8 mouse cellular contexts compared by ENCODE assay signal in the genomic region with DNA sequence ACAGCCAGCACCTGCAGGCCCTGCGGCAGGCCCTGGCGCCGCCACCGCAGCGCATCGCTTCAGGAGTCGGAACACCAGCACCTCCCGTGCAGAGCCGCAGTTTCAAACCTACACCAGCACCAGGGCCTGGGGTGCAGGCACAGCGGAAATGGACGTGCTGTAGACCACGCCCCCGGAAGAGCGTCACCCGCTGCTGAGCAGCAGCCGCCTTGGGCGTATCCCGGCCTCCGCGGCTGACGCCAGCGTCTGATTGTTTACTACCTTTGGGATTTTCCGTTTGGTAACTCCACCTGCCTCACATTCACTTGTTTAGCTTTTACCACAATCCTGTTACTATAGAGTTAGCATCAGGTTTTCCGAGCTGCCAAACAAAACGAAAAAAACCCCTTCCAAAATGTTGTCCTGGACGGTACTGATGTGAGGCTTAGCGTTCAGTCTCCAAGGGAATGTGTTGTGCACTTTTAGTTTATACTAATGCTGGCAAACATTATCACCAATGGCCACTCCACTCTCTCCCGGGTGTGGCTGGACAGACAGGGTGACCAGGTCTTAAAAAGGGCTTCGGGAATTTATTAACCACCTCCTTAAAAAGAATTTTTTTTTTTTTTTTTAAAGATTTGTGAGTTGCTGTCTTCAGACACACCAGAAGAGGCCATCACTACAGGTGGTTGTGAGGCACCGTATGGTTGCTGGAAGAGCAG. TPM values are rescaled to one million over a fixed set of nuclear protein-coding genes. Genes with fewer than 3 reads are reported as not detected.
DNase-seq lines count a peak whose midpoint lies in the region; ATAC-seq and TF ChIP-seq lines count a peak whose summit lies in the region.

Gene Polg2, minus strand, starts transcription at position 150 of the 701 bp plus-strand sequence.

- peak within 1 kb of the TSS; percentile 63 for H3K4me3 ChIP-seq in cortical plate, adult 2 months (ENCODE audit: insufficient read depth, low read length)

- DNase-seq in gastrocnemius, postnatal 10 days, result peak; percentile 88
- peak; percentile 98 for DNase-seq in induced T-regulatory cell, adult 2 months (ENCODE audit: low read depth)
- DNase-seq in left cerebral cortex, adult 9 months (ENCODE audit: low spot score in 2 of 2), result peak; percentile 83 to 90
- peak; percentile 88 for DNase-seq in right cerebral cortex, postnatal 14 days
- DNase-seq in urinary bladder, postnatal 4 days (ENCODE audit: low spot score in 2 of 2), result peak; percentile 86 to 88

- H3K27ac ChIP-seq in cortical plate, adult 2 months (ENCODE audit: insufficient read depth, low read length), result peak within 1 kb of the TSS; percentile 67; the same call in 1 of the 2 replicates

- TF ChIP-seq POLR2A in cortical plate, adult 2 months (IDR thresholded peaks at IDR 0.05; ENCODE audit: extremely low read depth, insufficient read depth, low read length), result peak; percentile 93

- H3K4me1 ChIP-seq in cortical plate, adult 2 months (ENCODE audit: control insufficient read depth, insufficient read depth, low read length), result peaks cover 3% of the 10 kb centered on the region; the same call in 1 of the 2 replicates

- TF ChIP-seq CTCF in cortical plate, adult 2 months (IDR thresholded peaks at IDR 0.05; ENCODE audit: extremely low read depth, insufficient read depth, low read length), result no peak

- peak; percentile 84 for ATAC-seq in activated CD4-positive, CD25-positive, alpha-beta regulatory T cell, adult 4 months
- peak; percentile 87 for ATAC-seq in megakaryocyte progenitor cell, adult 5-6 weeks (replicated peaks; ENCODE audit: poor library complexity)

RNA-seq across cellular contexts. Expression of gene Polg2, which starts in this region (rescaled TPM):
- polyA plus RNA-seq in activated CD4-positive, CD25-positive, alpha-beta regulatory T cell, adult 4 months (2017; shearing (Covaris generic)), result 10 to 100 TPM; 10.2 to 14.9 TPM
- polyA plus RNA-seq in cortical plate, adult 2 months (2012; rRNA removed), result 3.8 and 4.8 TPM in 2 replicates
- 1 to 10 TPM; 4.9 to 5.2 TPM for total RNA-seq in gastrocnemius, postnatal 10 days (2021)
- total RNA-seq in megakaryocyte progenitor cell, adult 5-6 weeks (2015), result 12.4 and 13.3 TPM in 2 replicates
- total RNA-seq in megakaryocyte progenitor cell, adult 5-6 weeks (2017), result 7.2 and 13.5 TPM in 2 replicates

Comparison
In these comparisons a context has a peak if more than half of its experiments do, and no peak if none do; other contexts are left out.
1. Peak in every context shown above with its lines: DNase-seq, ATAC-seq, H3K4me3 ChIP-seq and H3K27ac ChIP-seq.